22 mouse cellular contexts compared by ENCODE assay signal in genomic region chr5:30732511-30732910, GRCm38 (mm10). TPM values are rescaled to one million over a fixed set of nuclear protein-coding genes. Genes with fewer than 3 reads are reported as not detected.
DNase-seq lines count a peak whose midpoint lies in the region; ATAC-seq and TF ChIP-seq lines count a peak whose summit lies in the region.
"Had no signal": no experiment of that assay in that cellular context is flagged by ENCODE, and none has a peak within 500 bp of the region (broad histone marks: within the 10 kb centered on the region; RNA-seq: fewer than 3 reads in every experiment).

No protein-coding gene starts in this region.

- no peaks in the 10 kb centered on the region for H3K27me3 ChIP-seq in embryonic facial prominence, embryonic 15.5 days
- H3K27me3 ChIP-seq in embryonic facial prominence, embryonic 10.5 days (replicated peaks; ENCODE audit: low read depth, poor library complexity, severe bottlenecking), result no peaks in the 10 kb centered on the region; the same call in 1 of the 2 replicates
- H3K27me3 ChIP-seq in hindbrain, postnatal 0 days (ENCODE audit: insufficient read depth, low read length), result no peaks in the 10 kb centered on the region
- H3K27me3 ChIP-seq in hindbrain, embryonic 14.5 days (ENCODE audit: control insufficient read depth, insufficient read depth, low read length), result no peaks in the 10 kb centered on the region
- peaks cover 59% of the 10 kb centered on the region for H3K27me3 ChIP-seq in megakaryocyte, embryonic 14.5 days (replicated peaks)
- H3K27me3 ChIP-seq: embryonic facial prominence, embryonic 13.5 days; forebrain, embryonic 12.5 days; forebrain, embryonic 15.5 days had no signal

- peak; percentile 51 to 58 for DNase-seq in cerebellum, postnatal 10 days
- DNase-seq in cerebellum, adult 9-11 months, result no peak
- no peak for DNase-seq in embryonic facial prominence, embryonic 10.5 days (ENCODE audit: low spot score)
- peak; percentile 45 for DNase-seq in hindbrain, postnatal 0 days (ENCODE audit: low spot score)
- DNase-seq in hindbrain, embryonic 14.5 days (ENCODE audit: low spot score), result no peak
- DNase-seq: adrenal gland, adult 8-10 months; adrenal gland, postnatal 14 days; adrenal gland, postnatal 36 days; B cell, adult 2 months; cerebellum, adult 11-12 months; cerebellum, adult 2 months; forebrain, postnatal 0 days had no signal

- peak; percentile 28; the same call in 1 of the 2 replicates for ATAC-seq in embryonic facial prominence, embryonic 15.5 days (ENCODE audit: insufficient number of reproducible peaks, low FRiP score, low TSS enrichment, low read depth)
- 0 out of 2 replicates have a peak, but pooled peaks have one; percentile 41 for ATAC-seq in hindbrain, postnatal 0 days
- no peak for ATAC-seq in hindbrain, embryonic 14.5 days (ENCODE audit: low FRiP score)
- ATAC-seq in megakaryocyte, adult 5-6 weeks (ENCODE audit: poor library complexity, severe bottlenecking), result no peak
- ATAC-seq: activated CD4-positive, CD25-positive, alpha-beta regulatory T cell, adult 4 months; CD4-positive, CD25-positive, alpha-beta regulatory T cell, adult 4 months; forebrain, embryonic 15.5 days; forebrain, postnatal 0 days; Patski had no signal

- no peaks in the 10 kb centered on the region for H3K36me3 ChIP-seq in embryonic facial prominence, embryonic 15.5 days
- H3K36me3 ChIP-seq in embryonic facial prominence, embryonic 10.5 days (replicated peaks), result peaks cover 6% of the 10 kb centered on the region; the same call in 1 of the 2 replicates
- no peaks in the 10 kb centered on the region for H3K36me3 ChIP-seq in hindbrain, postnatal 0 days (ENCODE audit: insufficient read depth, low read length)
- H3K36me3 ChIP-seq in hindbrain, embryonic 14.5 days (replicated peaks; ENCODE audit: control insufficient read depth, insufficient read depth), result peaks cover 32% of the 10 kb centered on the region
- H3K36me3 ChIP-seq in megakaryocyte, embryonic 14.5 days (replicated peaks; ENCODE audit: low read length), result no peaks in the 10 kb centered on the region
- H3K36me3 ChIP-seq: embryonic facial prominence, embryonic 13.5 days; G1E had no signal

- 62% methylated on average over 7 of the region's 7 CpGs for WGBS in embryonic facial prominence, embryonic 15.5 days
- WGBS in embryonic facial prominence, embryonic 10.5 days, result 89% methylated on average over 7 of the region's 7 CpGs
- 58% methylated on average over 7 of the region's 7 CpGs for WGBS in hindbrain, postnatal 0 days
- 90% methylated on average over 7 of the region's 7 CpGs for WGBS in hindbrain, embryonic 14.5 days

- H3K4me1 ChIP-seq in embryonic facial prominence, embryonic 15.5 days, result peaks cover 13% of the 10 kb centered on the region; the same call in 1 of the 2 replicates
- H3K4me1 ChIP-seq in embryonic facial prominence, embryonic 10.5 days, result peaks cover 31% of the 10 kb centered on the region
- H3K4me1 ChIP-seq in hindbrain, postnatal 0 days (ENCODE audit: insufficient read depth, low read length), result no peaks in the 10 kb centered on the region
- peaks cover 19% of the 10 kb centered on the region for H3K4me1 ChIP-seq in hindbrain, embryonic 14.5 days (replicated peaks; ENCODE audit: control insufficient read depth, insufficient read depth, low read length)
- H3K4me1 ChIP-seq in megakaryocyte, embryonic 14.5 days, result peaks cover 8% of the 10 kb centered on the region

- no peaks in the 10 kb centered on the region for H3K9me3 ChIP-seq in embryonic facial prominence, embryonic 15.5 days (replicated peaks)
- no peaks in the 10 kb centered on the region for H3K9me3 ChIP-seq in embryonic facial prominence, embryonic 10.5 days
- no peaks in the 10 kb centered on the region for H3K9me3 ChIP-seq in hindbrain, postnatal 0 days (ENCODE audit: low read length)
- H3K9me3 ChIP-seq in hindbrain, embryonic 14.5 days (ENCODE audit: control insufficient read depth, low read length), result no peaks in the 10 kb centered on the region
- H3K9me3 ChIP-seq in megakaryocyte, embryonic 14.5 days, result no peaks in the 10 kb centered on the region
- H3K9me3 ChIP-seq: embryonic facial prominence, embryonic 13.5 days; forebrain, embryonic 12.5 days; forebrain, embryonic 15.5 days; G1E had no signal

- H3K4me3 ChIP-seq in embryonic facial prominence, embryonic 15.5 days (replicated peaks), result no peak overlapping the region
- no peak overlapping the region for H3K4me3 ChIP-seq in embryonic facial prominence, embryonic 10.5 days
- H3K4me3 ChIP-seq in hindbrain, postnatal 0 days (ENCODE audit: low read length), result no peak overlapping the region
- no peak overlapping the region for H3K4me3 ChIP-seq in hindbrain, embryonic 14.5 days (replicated peaks; ENCODE audit: low read length)
- peak overlapping the region; percentile 29 for H3K4me3 ChIP-seq in megakaryocyte, embryonic 14.5 days (replicated peaks)
- H3K4me3 ChIP-seq: embryonic facial prominence, embryonic 13.5 days; forebrain, embryonic 12.5 days; forebrain, embryonic 15.5 days had no signal

- H3K9ac ChIP-seq in embryonic facial prominence, embryonic 15.5 days, result no peak overlapping the region
- H3K9ac ChIP-seq in hindbrain, postnatal 0 days (replicated peaks; ENCODE audit: low read length), result no peak overlapping the region
- H3K9ac ChIP-seq in hindbrain, embryonic 14.5 days, result no peak overlapping the region
- H3K9ac ChIP-seq: embryonic facial prominence, embryonic 13.5 days; forebrain, embryonic 12.5 days; forebrain, embryonic 15.5 days; forebrain, postnatal 0 days had no signal

- no peak for TF ChIP-seq CTCF in hindbrain, postnatal 0 days (IDR thresholded peaks at IDR 0.05; ENCODE audit: low read depth)

- no peak overlapping the region for H3K27ac ChIP-seq in embryonic facial prominence, embryonic 15.5 days (replicated peaks)
- no peak overlapping the region for H3K27ac ChIP-seq in embryonic facial prominence, embryonic 10.5 days (replicated peaks)
- no peak overlapping the region for H3K27ac ChIP-seq in hindbrain, postnatal 0 days
- H3K27ac ChIP-seq in hindbrain, embryonic 14.5 days, result no peak overlapping the region
- H3K27ac ChIP-seq: embryonic facial prominence, embryonic 13.5 days; forebrain, embryonic 12.5 days; forebrain, embryonic 15.5 days had no signal

- H3K4me2 ChIP-seq in embryonic facial prominence, embryonic 15.5 days (replicated peaks), result no peak overlapping the region
- H3K4me2 ChIP-seq in hindbrain, postnatal 0 days (ENCODE audit: low read depth, low read length), result no peak overlapping the region
- no peak overlapping the region for H3K4me2 ChIP-seq in hindbrain, embryonic 14.5 days (replicated peaks)
- H3K4me2 ChIP-seq: embryonic facial prominence, embryonic 13.5 days; forebrain, embryonic 12.5 days; forebrain, embryonic 15.5 days had no signal

RNA-seq across cellular contexts. Expression of gene Dpysl5, which starts 21.1 kb away (rescaled TPM):
- 9.8 and 13.9 TPM in 2 replicates for polyA plus RNA-seq in embryonic facial prominence, embryonic 15.5 days (2015; fragmentation: Nextera tagmentation; extraction: Ambion mirVana)
- 32.8 and 39.6 TPM in 2 replicates for polyA plus RNA-seq in embryonic facial prominence, embryonic 10.5 days (2016; fragmentation: Nextera tagmentation; extraction: Ambion mirVana)
- total RNA-seq in hindbrain, postnatal 0 days (2014; rRNA removed), result 261 and 286 TPM in 2 replicates
- 120 and 148 TPM in 2 replicates for polyA plus RNA-seq in hindbrain, postnatal 0 days (2015; fragmentation: Nextera tagmentation; extraction: Ambion mirVana)
- polyA plus RNA-seq in hindbrain, embryonic 14.5 days (2014; fragmentation: Nextera tagmentation; extraction: Ambion mirVana), result 202 and 220 TPM in 2 replicates
- 0.12 TPM in 1 of 2 replicates, not detected in the other for polyA plus RNA-seq in megakaryocyte, embryonic 14.5 days (2012; ENCODE audit: insufficient read depth, low replicate concordance)
- total RNA-seq in megakaryocyte, adult 5-6 weeks (2015), result not detected in 2 replicates
- total RNA-seq in megakaryocyte, adult 5-6 weeks (2017), result 0.41 TPM in 1 of 2 replicates, not detected in the other
- polyA plus RNA-seq: activated CD4-positive, CD25-positive, alpha-beta regulatory T cell, adult 4 months; CD4-positive, CD25-positive, alpha-beta regulatory T cell, adult 4 months; G1E had no signal

Comparison
In these comparisons a context has a peak if more than half of its experiments do, and no peak if none do; other contexts are left out.
1. DNase-seq: peak in cerebellum, postnatal 10 days (2 of 2) and hindbrain, postnatal 0 days (single experiment); none in cerebellum, adult 9-11 months (single experiment), embryonic facial prominence, embryonic 10.5 days (single experiment) and hindbrain, embryonic 14.5 days (single experiment).
2. ATAC-seq: peak in embryonic facial prominence, embryonic 15.5 days (single experiment) and hindbrain, postnatal 0 days (single experiment); none in hindbrain, embryonic 14.5 days (single experiment) and megakaryocyte, adult 5-6 weeks (single experiment).